Mouse (Mus musculus) adrenal gland, postnatal 36 days (tissue): Measurements from ENCODE around the gene Rasl10a. TPM values are rescaled to one million over a fixed set of nuclear protein-coding genes. Genes with fewer than 3 reads are reported as not detected.

Source experiments
- DNase-seq, 2 experiments: peaks; one replicate each; pipeline ENCODE4 v3.0.0; 2021; ENCODE audit warnings: mixed read lengths in 1 of 2
- total RNA-seq, 2 experiments: library from RNA; stranded (reverse); gene quantifications; 2 replicates each; pipeline ENCODE4 v1.2.3; 2021

Rasl10a gene
- total RNA-seq, 2 experiments from 2014 or later = 0.56 TPM; not detected in 1

DNA sequence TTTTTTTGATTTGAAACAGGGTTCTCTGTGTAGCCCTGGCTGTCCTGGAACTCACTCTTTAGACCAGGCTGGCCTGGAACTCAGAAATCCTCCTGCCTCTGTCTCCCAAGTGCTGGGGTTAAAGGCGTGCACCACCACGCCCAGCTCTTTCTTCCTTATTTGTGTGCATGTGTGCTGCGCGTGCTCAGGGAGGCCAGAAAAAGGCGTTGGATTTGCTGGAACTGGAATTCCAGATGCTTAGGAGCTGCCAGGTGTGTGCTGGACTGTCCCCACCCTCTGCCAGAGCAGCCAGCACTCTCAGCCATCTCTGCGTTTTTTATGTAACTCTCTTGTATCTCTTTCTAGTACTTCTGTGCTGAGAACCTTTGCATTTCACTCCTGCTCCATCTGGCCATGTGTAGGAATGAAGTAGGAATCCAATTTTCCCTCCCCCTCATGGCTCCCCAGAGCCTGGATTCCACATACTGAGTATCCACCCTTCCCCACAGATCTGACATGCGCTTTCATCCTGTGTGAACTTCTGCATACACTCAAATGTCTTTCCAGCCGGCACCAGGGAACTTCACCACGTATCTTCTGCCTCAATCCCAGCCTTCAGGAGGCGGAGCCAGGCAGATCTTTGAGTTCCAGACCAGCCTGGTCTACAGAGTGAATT, 5.6 kb upstream of the Rasl10a start:
- DNase-seq = no peak

DNA sequence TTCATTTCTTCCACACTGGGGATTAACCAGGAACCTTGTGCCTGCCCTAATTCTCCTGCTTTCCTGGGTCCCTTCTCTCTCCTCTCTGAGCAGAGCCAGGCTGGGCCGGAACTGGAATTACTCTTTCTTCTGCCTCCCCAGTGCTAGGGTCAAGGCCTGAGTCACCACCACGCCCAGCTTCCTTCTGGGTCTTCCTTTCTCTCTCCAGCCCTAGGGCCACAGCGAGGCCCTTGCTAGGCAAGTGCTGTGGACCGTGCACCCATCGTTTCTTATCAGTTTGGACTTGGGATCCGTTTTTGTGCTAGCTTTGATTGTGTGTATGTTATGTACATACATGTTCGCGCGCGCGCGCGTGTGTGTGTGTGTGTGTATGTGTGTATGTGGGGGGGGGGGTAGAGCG, 3.8 kb upstream of the Rasl10a start:
- no peak for DNase-seq

DNA sequence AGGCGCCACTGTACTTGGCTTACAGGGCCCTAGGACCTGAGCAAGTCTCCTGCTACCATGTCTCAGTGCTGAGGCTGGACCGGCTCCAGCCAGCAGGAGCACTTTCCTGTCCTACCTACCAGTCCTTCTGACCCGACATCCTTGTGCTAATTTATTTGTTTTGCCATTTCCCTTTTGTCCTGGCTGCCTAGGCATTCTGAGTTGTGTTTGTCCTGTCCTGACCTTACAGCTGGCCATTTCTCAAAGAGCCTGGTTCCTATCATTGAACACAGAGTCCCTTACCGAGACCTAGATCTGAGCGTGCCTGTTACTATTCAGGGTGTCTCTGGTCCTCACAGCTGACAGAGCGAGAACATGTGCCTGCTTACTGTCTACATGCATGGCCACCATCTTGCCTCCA, 3.1 kb upstream of the Rasl10a start:
- peak in 1 of 2 experiments; percentile 26 for DNase-seq

DNA sequence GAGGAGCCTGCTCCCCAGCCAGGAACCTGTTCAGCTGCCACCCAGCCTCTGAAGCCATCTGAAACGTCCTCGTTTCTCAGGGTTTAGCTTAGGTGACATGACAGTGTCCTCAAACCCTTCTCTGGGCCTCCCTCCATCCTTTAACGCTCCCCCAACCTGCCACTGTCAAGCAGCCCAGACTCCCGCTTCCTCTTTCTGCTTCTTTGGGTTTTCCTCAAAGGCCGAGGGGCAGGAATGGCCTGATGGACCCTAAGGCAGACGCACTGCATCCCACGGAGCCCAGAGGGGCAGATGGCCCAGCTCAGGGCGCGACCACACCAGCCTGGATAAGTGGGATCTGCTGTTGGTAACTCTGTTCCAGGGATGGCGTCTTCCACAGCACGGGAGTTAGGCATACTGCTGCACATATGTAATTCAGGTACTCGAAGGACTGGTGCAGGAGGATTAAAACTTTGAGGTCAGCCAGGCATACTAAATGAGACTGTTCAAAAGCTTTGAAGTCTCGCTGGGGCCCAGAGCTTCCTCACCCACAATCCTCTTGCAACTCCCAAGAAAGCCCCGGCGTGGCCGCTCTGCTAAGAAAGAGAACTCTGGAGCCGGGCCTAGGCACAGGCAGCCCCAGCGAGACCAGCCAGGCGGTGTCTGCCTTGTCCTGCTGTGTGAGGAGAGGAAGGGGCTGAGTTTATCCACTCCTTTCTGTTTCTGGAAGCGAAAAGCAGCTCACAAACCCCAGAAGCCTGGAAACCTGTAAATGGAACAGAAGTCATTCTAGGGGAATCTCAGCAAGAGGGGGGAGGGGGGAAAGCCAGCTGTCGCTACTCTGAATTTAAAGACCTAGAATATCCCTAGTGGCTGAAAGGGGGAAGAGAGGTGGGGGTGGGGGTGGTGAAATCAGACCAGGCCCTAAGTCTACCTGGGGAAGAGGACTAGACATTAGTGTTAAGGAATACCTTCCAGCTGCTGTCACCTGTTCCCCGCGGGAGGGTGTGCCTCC, 1.7 kb upstream of the Rasl10a start:
- no peak for DNase-seq

DNA sequence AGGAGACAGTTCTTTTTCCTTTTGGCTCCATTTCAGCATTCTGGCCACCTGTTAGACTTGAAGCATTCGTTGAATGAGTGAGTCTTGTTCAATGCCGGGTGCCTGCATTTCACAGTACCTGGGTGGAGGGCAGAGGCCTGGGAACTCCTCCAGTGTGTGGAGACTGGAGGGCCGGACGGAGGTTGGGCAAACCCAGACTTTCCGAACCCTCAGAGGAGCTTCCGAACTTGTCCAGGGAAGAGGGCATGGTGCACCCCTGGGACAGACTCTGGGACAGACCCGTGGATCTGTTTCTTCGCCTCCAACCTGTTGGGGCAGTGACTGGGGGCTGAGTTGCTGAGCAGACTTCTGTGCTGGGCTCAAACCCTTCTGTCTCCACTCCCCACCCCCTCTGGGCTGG, 864 bp upstream of the Rasl10a start:
- no peak for DNase-seq

DNA sequence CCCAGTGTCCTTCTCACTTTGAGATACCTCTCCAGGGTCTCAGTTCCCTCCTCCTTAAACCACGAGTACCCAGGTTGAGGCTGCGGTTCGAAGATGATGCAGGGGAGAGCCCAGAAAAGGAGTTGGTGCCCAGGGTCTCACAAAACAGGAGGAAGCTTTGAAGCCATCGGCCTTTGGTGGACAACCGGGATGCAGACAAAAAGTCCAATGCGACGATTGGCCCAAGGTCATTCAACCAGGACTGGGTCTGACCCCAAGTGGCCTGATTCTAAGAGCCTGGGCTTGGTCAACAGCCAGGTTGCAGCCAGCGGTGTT, 430 bp upstream of the Rasl10a start:
- DNase-seq = no peak

DNA sequence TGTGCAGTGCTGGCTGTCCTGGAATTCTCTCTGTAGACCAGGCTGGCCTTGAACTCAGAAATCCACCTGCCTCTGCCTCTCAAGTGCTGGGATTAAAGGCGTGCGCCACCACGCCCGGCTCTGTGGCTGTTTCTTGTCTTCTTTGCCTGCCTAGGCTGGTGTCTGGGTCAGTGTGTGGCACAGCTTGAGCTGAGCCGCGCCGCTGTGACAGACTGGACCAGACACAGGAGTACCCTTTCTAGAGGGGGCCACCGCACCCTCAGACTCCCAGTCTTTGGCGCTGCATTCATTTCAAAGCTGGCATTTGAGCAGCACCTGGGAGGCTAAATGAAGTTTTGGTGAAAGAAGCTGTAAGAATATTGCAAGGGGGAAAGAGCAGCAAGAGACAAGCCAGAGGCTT, 855 bp downstream of the Rasl10a start:
- DNase-seq = no peak

DNA sequence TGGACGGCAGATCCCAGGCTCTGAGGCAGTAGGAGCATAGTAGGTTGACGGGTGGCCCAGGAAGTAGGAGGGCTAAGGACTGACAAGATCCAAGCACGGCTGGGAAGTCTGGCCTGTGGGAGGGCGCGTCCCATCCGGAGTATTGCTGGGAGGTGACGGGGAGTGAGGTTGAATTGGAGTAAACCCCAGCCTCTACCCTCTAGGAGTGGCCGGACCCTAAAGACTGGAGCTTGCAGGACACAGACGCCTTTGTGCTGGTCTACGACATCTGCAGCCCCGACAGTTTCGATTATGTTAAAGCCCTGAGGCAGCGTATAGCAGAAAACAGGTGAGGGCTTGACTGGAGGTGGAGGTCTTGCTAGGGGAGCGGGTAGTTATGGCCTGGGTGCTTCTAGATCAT, 1.3 kb downstream of the Rasl10a start:
- peak in 1 of 2 experiments; percentile 9 for DNase-seq

DNA sequence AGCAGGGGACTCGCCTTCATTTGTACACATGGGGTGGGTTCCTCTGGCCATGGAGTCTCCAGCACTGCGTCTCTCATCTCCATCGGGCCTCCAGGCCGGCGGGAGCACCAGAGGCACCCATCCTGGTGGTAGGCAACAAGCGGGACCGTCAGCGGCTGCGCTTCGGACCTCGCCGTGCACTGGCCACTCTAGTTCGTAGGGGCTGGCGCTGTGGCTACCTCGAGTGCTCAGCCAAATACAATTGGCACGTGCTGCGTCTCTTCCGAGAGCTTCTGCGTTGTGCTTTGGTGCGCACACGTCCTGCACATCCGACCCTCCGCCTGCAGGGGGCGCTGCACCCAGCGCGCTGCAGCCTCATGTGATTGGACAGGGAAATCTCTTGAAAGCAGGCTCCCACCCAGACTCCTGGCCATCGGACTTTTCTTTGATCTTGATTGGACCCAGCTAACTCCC, 1.8 kb downstream of the Rasl10a start:
- DNase-seq = peak; percentile 43 to 47

DNA sequence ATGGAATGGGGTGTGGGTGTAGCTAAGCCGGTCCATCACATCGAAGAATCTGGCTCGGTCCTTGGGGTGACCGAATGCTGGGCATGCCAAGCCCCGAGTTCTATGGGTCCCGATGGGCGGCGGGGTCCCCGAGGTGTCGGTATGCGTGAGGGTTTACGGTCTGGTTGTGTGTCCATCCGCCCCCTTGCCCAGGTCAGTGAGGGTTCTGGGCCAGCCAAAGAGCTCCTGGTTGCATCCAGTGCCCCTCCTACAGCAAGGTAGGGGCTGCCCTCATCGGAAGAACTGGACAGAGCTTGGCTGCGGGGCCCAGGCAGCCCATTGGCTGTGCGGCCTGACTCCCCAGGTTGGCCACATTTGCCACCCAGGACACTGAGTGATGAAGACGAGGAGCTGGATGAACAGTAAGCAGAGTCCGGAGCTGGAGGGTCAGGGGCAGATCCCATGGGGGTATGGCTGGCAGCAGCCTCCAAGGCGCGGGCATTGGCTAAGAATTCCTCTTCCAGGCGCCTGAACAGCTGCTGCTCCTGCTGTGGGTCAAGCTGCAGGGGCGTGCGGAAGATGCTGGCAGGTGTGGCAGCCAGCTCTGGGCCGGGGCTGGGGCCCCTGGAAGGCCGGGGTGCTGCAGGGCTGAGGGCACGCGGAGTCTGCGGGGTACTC, 3.0 kb downstream of the Rasl10a start:
- peak in 1 of 2 experiments; percentile 20 for DNase-seq

DNA sequence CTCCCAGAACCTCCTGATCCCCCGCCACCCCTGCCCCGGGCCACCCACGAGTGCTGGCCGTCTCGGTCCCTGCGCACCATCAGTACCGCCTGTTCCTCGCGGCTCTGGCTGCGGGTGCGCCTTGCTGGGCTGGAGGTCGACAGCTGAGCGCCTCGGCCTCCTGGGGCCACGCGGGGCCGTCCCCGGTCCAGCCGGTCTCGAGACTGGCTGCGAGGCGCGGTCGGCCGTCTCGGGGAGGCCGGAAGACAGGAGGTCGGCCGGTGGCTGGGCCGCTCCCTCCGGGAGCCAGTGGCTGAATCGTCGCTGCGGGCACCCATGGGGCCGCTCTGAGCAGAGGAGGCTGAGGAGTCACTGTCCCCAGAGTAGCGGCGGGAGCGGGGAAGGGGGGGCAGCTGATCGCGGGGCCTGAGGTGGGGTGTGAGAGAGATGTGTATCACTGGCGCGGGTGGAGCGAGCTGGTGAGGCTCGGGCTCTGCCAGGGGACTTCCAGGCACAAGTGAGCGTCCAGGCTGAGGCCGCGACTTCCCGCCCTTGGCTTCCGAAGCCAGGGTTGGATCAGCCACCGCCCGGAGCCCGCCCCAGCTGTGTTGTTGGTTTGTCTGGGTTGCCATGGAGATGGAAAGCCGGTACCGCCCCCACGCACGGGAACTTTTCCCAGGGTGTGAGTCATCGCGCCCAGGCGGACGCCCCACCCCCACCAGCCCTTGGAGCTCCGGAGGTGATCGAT, 3.6 kb downstream of the Rasl10a start:
- peak; percentile 97 to 98 for DNase-seq

DNA sequence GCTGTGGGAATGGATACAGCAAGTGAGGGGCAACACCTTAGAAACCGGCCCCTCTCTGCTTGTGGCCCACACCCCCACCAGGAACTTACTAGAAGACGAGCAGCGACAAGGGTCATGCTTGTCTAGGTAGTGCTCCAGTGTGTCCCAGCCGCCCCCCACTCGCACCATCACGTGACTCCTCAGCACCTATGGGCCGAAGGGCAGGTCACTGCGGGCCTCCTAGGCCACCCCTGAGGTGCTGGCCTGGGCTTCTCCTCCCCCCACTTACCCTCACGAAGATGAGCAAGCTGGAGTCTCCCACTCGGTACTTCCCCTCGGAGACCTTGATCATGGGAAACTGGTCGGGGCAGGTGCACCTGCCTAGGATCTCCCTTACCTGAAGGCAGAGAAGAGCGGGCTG, 4.4 kb downstream of the Rasl10a start:
- no peak for DNase-seq

DNA sequence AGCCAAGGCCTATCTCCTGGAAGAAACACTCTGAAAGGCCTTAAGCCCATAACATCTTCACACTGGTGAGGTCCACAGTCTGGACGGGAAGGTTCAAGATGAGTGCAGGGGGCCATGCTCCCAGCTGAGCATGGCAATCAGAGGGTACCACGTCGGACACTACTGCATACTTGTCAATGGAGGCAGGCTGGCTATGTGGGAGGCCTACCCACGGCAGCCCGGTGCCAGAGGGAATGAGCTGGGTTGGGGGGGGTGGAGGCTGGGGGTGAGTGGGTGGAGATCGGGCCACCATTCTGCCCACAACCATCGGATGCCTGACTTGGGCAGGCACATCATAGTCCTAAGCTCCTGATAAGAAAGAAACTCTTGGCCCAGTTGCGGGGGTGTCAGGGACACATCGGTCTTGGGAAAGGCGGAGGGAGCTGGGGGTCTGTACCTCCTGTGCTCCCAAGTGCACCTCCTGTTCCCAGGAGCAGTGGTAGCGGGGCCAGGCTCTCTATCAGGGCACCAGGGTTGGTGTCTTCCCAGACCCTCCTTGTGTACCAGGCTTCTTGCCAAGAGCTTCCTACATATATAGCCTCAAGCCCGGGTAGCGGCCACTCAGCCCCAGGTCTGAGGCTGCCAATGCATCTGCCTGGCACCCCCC, 5.1 kb downstream of the Rasl10a start:
- peak in 1 of 2 experiments; percentile 9 for DNase-seq

DNA sequence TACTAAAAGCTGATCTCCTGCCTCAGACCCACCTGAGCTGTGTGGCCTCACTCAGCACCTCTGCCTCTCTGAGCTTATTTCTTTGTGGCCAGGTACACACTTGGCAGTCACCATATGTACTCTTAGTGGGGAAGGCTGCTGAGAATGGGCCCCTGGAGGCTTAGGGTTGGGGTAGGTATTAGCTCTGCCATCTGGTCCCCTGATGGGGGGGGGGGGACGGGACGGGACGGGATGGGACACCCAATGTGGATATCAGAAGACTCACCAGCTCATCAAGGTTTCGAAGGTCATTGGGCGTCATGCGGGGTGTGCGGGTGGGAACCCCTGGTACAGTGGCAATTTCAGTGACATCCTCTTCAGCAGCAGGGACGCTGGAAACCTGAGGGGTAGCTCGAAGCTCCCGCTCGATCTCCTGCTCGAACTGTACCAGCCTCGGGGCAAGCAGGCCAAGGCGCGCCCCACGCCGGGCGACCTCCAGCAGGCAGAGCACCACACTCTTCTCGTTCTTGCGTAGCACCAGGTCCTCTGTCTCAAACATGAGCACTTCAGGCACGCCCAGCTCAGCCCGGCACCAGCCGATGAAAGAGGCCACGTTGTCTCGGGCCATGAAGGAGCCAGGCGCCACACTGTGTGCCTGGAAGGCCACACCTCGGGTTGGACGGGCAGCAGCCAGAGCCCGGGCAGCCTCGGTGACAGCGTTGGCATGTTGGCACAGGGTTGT, 5.8 kb downstream of the Rasl10a start:
- peak in 1 of 2 experiments; percentile 16 for DNase-seq

DNA sequence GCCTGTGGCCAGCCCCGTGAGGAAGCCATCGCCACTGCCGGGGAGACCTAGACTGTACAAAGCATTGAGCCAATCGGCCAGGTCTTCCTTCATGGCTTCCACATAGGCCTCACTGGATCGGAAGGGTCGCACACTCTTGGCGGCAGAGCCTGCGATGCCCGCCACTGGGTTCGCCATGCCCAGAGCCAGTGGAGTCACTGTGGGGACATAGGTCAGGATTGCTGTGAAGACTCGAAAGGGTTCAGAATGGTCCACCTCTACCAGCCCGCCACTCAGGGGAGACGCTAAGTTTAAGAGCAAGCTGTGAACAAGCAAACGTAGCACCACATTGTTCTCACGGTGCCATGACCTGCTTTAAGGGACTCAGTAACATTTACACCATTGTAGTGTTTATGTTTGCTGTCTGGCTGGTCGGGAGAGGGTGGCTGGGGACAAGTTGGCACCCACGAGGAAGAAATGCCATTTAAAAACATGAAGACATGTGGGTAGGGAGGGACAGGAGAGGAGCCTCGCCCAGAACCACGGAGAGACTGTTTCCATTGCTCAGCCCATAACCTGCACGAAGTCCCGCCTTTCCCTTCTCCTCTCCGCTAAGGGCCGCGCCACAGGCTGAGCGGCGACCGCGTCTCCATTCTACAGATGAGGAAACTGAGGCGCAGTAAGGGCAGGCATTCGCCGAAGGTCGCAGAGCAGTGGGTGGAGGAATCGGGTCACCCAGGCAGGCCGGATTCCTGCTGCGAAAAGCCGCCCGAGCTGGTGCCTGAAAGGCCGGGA, 6.5 kb downstream of the Rasl10a start:
- DNase-seq = peak in 1 of 2 experiments; percentile 42

DNA sequence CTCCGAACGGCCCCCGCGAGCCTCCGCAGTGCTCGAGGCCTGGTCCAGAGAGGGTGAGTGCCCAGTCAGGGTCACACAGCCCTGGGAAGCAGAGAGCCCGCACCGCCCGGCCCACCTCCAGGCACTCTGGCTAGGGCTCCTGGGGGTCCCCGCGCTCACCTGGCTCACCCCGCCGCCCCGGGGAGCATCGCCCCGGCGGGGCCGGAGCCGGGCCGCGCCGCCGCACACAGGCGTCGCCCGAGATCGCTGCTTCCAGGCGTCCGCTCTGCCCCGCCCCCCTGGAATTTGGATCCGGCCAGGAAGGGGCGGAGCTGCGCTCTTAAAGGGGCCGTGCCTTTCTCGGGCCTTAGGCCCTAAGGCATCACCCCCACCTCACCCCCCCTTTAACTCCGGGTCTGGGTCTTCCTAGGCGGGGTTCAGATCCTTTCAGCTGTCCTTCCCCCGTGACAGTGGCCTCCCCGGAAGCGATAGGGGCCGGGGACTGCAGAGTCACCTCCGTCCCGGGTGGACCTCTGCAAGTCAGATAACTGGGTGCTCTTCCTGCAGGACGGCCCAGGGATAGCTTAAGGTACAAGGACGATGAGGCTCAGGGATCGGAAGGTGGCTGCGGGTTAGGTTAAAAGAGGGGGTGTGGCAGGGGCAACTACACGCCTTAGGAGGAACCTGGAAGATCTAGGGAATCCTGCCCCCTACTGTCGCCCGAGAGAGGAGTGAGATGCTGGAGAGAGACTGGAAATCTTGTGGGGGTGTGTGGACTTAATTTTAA, 7.3 kb downstream of the Rasl10a start, which contains the start of gene Gas2l1:
TSS of gene Gas2l1 (minus strand) at position 272 of the 766 bp plus-strand sequence.
- DNase-seq = peak; percentile 93 to 97

DNA sequence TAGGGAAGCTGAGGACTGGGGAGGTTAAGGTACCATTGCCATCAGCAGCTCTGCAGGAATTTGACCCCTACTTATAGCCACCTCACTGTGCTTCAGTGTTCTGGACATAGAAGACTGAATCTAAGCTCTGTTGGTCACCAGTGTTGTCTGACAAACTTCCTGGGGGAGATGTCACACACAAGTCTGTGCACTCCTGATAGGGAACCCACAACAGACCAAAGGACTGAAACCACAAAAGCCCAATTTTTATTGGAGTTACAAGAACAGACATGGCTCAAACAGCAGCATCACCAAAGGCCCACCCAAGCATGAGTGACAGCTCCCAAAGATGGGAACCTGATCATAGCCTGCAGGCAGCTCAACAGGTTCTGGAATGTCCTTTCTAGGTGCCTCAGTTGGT, 9.1 kb downstream of the Rasl10a start:
- DNase-seq = no peak

DNA sequence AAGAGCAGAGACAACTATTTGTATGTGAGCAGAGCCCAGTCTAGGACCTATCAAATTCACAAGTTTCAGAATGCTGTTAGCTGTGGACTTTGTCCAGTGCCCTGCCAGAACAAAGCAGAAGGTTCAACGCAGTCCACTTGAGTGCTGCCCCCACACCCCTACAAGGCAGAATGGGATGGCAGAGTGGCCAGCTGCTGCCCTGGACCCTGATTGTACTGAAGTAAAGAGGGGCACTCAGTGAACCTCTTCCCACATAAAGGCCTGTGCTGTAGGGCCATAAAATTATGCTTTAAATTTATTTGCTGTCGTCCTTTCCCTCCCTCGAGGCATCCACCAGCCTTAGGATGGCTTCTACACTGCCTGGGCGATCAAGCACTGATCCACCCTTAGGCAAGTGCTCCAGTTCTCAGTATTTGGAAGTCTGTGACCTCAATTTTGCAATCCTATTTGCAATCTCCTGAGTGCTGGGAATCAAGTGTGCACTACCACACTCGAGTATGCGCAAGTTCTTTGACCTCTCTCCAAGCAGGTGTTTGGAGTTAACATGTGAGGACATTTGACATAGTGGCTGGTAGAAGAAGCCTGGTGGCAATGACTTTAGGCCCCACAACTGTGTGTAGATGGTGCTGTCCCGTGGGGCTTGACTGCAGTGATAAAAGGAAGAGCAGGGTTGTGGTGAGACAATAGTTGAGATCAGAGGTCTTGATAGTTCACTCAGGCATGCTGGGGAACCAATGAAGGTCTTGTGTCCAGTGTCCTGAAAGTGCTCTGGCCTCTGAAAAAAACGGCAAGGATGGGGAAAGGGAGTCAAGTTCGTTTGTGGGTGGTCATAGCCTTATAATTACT, 10.4 kb downstream of the Rasl10a start:
- peak in 1 of 2 experiments; percentile 9 for DNase-seq
